Mouse (Mus musculus): Measurements from ENCODE around the gene Igf2bp2. TPM values are rescaled to one million over a fixed set of nuclear protein-coding genes. Genes with fewer than 3 reads are reported as not detected.
A peak's percentile ranks its signal among the peaks of the same experiment; 100 is the strongest.

Gene Igf2bp2
- polyA plus RNA-seq, 1 experiment: 3.1 TPM

GRCm38 (mm10) chr16:22116748-22117147 lies 46.4 kb downstream of the Igf2bp2 start:
- Histone ChIP-seq H3K27me3 (replicated peaks) (peaks cover 6% of the 10 kb centered on the region), H3K9me3 (no peaks in the 10 kb centered on the region), H3K4me3 (replicated peaks) (no peak overlapping the region), H3K36me3 (replicated peaks; ENCODE audit: low read length) (no peaks in the 10 kb centered on the region), H3K4me1 (peaks cover 46% of the 10 kb centered on the region)
- TF ChIP-seq FLI1 (IDR thresholded peaks at IDR 0.05; ENCODE audit: low read length) (no peak), GATA1 (IDR thresholded peaks at IDR 0.05; ENCODE audit: borderline replicate concordance, low read length) (no peak)

DNA sequence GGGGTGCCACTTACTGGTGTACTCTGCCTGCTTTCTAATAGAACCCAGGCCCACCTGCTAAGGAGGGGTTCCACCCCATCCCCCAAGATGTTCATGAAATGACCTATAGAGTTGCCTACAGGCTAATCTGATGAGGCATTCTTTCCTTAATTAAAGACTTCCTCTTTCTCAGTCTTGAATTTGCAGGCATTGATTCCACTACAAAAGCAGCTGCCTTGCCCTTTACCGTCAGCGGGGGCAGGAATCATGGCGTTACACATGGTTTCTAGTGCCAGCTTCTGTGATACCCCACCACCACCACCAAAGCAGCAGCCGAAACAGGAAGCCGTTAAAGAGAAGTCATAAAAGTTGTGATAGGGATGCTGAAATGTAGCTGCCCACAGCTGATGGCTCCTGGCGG lies 47.0 kb downstream of the Igf2bp2 start:
- TF ChIP-seq FLI1 (IDR thresholded peaks at IDR 0.05; ENCODE audit: low read length) (no peak), GATA1 (IDR thresholded peaks at IDR 0.05; ENCODE audit: borderline replicate concordance, low read length) (no peak)
- H3K9me3 ChIP-seq: no peaks in the 10 kb centered on the region
- H3K4me3 ChIP-seq (replicated peaks): no peak overlapping the region
- peaks cover 9% of the 10 kb centered on the region for H3K27me3 ChIP-seq (replicated peaks)
- H3K4me1 ChIP-seq: peaks cover 41% of the 10 kb centered on the region
- no peaks in the 10 kb centered on the region for H3K36me3 ChIP-seq (replicated peaks; ENCODE audit: low read length)

DNA sequence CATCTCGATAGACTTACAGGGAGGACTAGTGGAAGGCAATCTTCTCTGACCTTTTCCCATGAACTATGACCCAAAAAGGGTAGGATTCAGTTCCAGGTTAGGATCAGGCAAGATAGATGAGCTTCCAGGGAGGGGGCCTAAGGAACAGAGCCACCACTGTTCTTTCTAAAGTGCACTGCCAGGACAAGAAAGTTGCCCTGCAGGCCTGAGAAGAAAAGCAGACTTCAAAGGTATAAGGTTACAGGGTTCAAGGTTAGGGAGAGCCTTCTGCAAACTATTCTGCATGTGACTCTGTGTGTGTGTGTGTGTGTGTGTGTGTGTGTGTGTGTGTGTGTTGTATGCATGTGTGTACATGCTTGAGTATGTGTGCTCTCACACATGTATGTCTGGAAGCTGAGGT lies 53.1 kb downstream of the Igf2bp2 start:
- Histone ChIP-seq H3K4me3 (replicated peaks) (no peak overlapping the region), H3K4me1 (peaks cover 14% of the 10 kb centered on the region), H3K9me3 (no peaks in the 10 kb centered on the region), H3K27me3 (replicated peaks) (peaks cover 20% of the 10 kb centered on the region), H3K36me3 (replicated peaks; ENCODE audit: low read length) (no peaks in the 10 kb centered on the region)
- TF ChIP-seq GATA1 (IDR thresholded peaks at IDR 0.05; ENCODE audit: borderline replicate concordance, low read length) (no peak), FLI1 (IDR thresholded peaks at IDR 0.05; ENCODE audit: low read length) (no peak)

GRCm38 (mm10) chr16:22109159-22109558 lies 53.9 kb downstream of the Igf2bp2 start:
- no peak overlapping the region for H3K4me3 ChIP-seq (replicated peaks)
- H3K4me1 ChIP-seq: peaks cover 14% of the 10 kb centered on the region
- H3K27me3 ChIP-seq (replicated peaks): peaks cover 20% of the 10 kb centered on the region
- H3K36me3 ChIP-seq (replicated peaks; ENCODE audit: low read length): no peaks in the 10 kb centered on the region
- H3K9me3 ChIP-seq: no peaks in the 10 kb centered on the region
- no peak for TF ChIP-seq FLI1 (IDR thresholded peaks at IDR 0.05; ENCODE audit: low read length)
- no peak for TF ChIP-seq GATA1 (IDR thresholded peaks at IDR 0.05; ENCODE audit: borderline replicate concordance, low read length)

DNA sequence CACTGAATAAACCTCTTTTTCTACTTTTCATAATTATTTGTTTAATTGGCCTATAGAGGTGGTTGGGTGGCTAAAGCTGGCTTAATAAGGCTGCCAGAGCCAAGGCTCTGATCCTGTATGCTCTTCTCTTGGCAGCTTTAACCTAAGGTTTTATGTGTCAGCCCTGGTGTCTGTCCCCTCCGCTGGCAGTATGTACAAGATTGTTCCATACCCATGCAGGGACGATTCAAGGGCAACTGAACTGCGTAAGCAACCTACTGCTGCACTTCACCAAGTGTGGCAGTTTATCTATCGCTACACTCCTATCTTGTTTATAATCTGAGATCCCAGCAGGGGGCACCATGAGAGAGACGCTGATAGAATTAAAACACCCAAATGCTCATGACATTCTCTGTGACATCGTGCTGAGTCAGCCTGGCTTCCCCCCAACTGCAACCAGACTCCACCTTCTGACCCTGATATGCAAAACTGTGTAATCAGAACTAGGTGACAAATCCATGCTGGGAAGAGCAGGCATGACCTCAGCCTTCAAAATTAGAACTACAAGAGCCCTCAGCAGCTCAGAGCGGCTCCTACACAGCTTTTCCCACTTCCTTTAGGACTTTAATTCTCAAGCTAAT lies 55.1 kb downstream of the Igf2bp2 start:
- no peak overlapping the region for H3K4me3 ChIP-seq (replicated peaks)
- no peaks in the 10 kb centered on the region for H3K36me3 ChIP-seq (replicated peaks; ENCODE audit: low read length)
- H3K9me3 ChIP-seq: no peaks in the 10 kb centered on the region
- H3K4me1 ChIP-seq: peaks cover 11% of the 10 kb centered on the region
- no peak for TF ChIP-seq FLI1 (IDR thresholded peaks at IDR 0.05; ENCODE audit: low read length)
- no peak for TF ChIP-seq GATA1 (IDR thresholded peaks at IDR 0.05; ENCODE audit: borderline replicate concordance, low read length)
- H3K27me3 ChIP-seq (replicated peaks): peaks cover 20% of the 10 kb centered on the region

GRCm38 (mm10) chr16:22106012-22106584 lies 57.0 kb downstream of the Igf2bp2 start:
- no peaks in the 10 kb centered on the region for H3K36me3 ChIP-seq (replicated peaks; ENCODE audit: low read length)
- no peaks in the 10 kb centered on the region for H3K9me3 ChIP-seq
- H3K27me3 ChIP-seq (replicated peaks): peaks cover 24% of the 10 kb centered on the region
- no peak overlapping the region for H3K4me3 ChIP-seq (replicated peaks)
- peaks cover 11% of the 10 kb centered on the region for H3K4me1 ChIP-seq
- TF ChIP-seq FLI1 (IDR thresholded peaks at IDR 0.05; ENCODE audit: low read length) (no peak), GATA1 (IDR thresholded peaks at IDR 0.05; ENCODE audit: borderline replicate concordance, low read length) (no peak)

DNA sequence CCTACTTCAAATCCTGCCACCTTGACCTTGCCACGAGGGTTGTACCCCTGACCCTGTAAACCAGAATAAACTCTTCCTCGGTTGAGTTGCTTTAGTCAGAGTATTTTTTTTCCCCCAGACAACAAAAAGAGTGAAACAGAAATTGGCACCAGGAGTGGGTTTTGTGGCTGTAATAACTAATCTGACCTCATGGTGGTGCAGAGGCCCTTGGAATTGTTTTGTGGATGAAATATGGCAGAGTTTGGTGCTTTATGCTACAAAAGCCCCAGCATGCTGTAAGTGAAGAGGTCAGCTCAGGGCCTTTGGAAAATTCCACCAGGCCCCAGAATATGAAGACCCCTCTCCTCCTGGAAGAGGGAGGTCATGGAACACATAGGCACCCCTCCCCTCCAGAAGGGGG lies 63.0 kb downstream of the Igf2bp2 start:
- Histone ChIP-seq H3K9me3 (no peaks in the 10 kb centered on the region), H3K36me3 (replicated peaks; ENCODE audit: low read length) (no peaks in the 10 kb centered on the region), H3K4me1 (peaks cover 8% of the 10 kb centered on the region; the same call in 1 of the 2 replicates), H3K4me3 (replicated peaks) (no peak overlapping the region), H3K27me3 (replicated peaks) (peaks cover 13% of the 10 kb centered on the region)
- TF ChIP-seq GATA1 (IDR thresholded peaks at IDR 0.05; ENCODE audit: borderline replicate concordance, low read length) (no peak), FLI1 (IDR thresholded peaks at IDR 0.05; ENCODE audit: low read length) (no peak)

DNA sequence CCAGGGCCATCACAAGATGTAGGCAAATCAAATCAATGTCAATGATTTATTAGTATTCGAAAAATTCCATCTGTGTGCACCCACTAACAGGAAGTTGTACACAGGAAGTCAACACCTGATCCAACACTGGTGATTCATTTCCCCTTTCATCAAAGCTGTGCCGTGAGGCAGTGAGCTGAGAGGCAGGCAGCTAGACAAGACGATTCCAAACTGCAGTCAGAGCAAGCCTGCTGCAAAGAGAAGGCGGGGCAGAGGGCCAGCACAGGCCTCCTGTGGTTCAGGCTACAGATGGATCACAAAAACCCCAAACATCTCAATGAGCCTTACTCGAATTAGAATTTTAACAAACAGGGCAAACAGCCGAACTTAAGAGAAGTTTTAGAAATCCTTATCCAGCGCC lies 65.4 kb downstream of the Igf2bp2 start:
- Histone ChIP-seq H3K4me1 (peaks cover 8% of the 10 kb centered on the region; the same call in 1 of the 2 replicates), H3K27me3 (replicated peaks) (peaks cover 12% of the 10 kb centered on the region), H3K9me3 (no peaks in the 10 kb centered on the region), H3K36me3 (replicated peaks; ENCODE audit: low read length) (no peaks in the 10 kb centered on the region), H3K4me3 (replicated peaks) (peak overlapping the region; percentile 23)
- TF ChIP-seq FLI1 (IDR thresholded peaks at IDR 0.05; ENCODE audit: low read length) (no peak), GATA1 (IDR thresholded peaks at IDR 0.05; ENCODE audit: borderline replicate concordance, low read length) (no peak)

- Histone ChIP-seq H3K4me1 (peaks cover 8% of the 10 kb centered on the region; the same call in 1 of the 2 replicates), H3K36me3 (replicated peaks; ENCODE audit: low read length) (no peaks in the 10 kb centered on the region), H3K27me3 (replicated peaks) (peaks cover 3% of the 10 kb centered on the region), H3K4me3 (replicated peaks) (no peak overlapping the region), H3K9me3 (no peaks in the 10 kb centered on the region)
- TF ChIP-seq FLI1 (IDR thresholded peaks at IDR 0.05; ENCODE audit: low read length): no peak
- TF ChIP-seq GATA1 (IDR thresholded peaks at IDR 0.05; ENCODE audit: borderline replicate concordance, low read length): no peak
Observed at GRCm38 (mm10) chr16:22095751-22096150, 67.3 kb downstream of the Igf2bp2 start.

DNA sequence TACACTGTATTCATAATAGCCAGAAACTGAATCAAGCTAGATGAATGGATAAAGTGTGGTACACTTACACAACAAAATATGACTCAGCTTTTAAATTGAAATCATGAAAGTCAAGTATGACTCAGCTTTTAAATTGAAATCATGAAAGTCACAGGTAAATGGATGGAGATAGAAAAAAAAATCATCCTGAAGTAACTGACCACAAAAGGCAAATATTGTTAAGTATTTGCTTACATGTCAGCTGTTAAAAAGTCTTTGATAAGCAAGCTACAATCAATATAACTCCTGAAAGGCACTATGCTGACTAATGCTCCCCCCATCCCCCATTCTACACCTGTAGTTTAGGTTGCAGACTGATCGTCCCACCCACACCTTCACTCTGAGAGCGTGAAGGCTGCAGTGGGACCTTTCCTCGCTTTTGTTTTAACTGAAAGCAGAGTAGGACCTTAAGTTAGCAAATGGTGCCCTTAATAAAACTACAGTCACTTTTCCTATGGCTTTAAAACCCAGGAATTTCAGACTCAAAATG lies 71.8 kb downstream of the Igf2bp2 start:
- Histone ChIP-seq H3K27me3 (replicated peaks) (peaks cover 1% of the 10 kb centered on the region), H3K4me1 (peaks cover 4% of the 10 kb centered on the region; the same call in 1 of the 2 replicates), H3K9me3 (no peaks in the 10 kb centered on the region), H3K4me3 (replicated peaks) (no peak overlapping the region), H3K36me3 (replicated peaks; ENCODE audit: low read length) (no peaks in the 10 kb centered on the region)
- no peak for TF ChIP-seq GATA1 (IDR thresholded peaks at IDR 0.05; ENCODE audit: borderline replicate concordance, low read length)
- TF ChIP-seq FLI1 (IDR thresholded peaks at IDR 0.05; ENCODE audit: low read length): no peak
